Mouse (Mus musculus) thymus, adult 2 months (tissue): ENCODE results near the gene Ndufb2.

Experiments used
- CTCF ChIP-seq: fragments of 200-500 bp; IDR thresholded peaks from 2 replicates; pipeline ENCODE4 v1.5.1; 2012; ENCODE audit warnings: mild to moderate bottlenecking, control low read depth, low read length, moderate library complexity, borderline replicate concordance; ENCODE audit not compliant: control insufficient read depth, poor library complexity, insufficient read depth; ENCODE audit errors: extremely low read depth
- POLR2A ChIP-seq: fragments of 200-500 bp; IDR thresholded peaks from 2 replicates; pipeline ENCODE4 v1.6.1; 2012; ENCODE audit warnings: mild to moderate bottlenecking, low read length, control low read depth, moderate library complexity; ENCODE audit not compliant: control insufficient read depth, poor library complexity, insufficient read depth; ENCODE audit errors: extremely low read depth

DNA sequence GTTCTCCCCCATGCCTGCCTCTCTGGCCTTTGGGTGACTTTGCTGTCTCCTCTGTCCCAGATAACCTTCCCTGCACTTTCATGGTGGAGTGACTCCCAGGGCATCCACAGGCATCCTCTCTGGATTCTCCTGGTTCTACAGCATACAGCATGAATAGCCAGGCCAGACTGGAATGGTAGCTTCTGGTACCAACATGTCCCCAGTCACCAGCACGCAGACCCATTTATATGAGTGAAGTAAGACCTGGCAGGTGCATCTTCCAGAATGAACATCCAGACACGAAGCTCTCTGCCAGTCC is 36.8 kb upstream of the Ndufb2 start:
- TF ChIP-seq CTCF (no peak), POLR2A (no peak)
